Mouse (Mus musculus) myocyte (in vitro differentiated cells): ENCODE results near the gene Cdk1.

ENCODE experiments used
- E2F4 ChIP-seq: IDR thresholded peaks from one replicate; pipeline ENCODE4 v1.6.1; 2011; ENCODE audit warnings: mild to moderate bottlenecking, control low read depth, moderate library complexity; ENCODE audit not compliant: insufficient read depth
- MAX ChIP-seq: IDR thresholded peaks from one replicate; pipeline ENCODE4 v1.6.1; 2011; ENCODE audit warnings: low read depth, mild to moderate bottlenecking, control low read depth
- MYOD1 ChIP-seq, 3 experiments: IDR thresholded peaks; one replicate each; pipeline ENCODE4 v1.6.1; 2011; ENCODE audit warnings: control low read depth in 2 of 3, low read depth in 2 of 3, mild to moderate bottlenecking in 2 of 3, moderate library complexity in 1 of 3; ENCODE audit not compliant: insufficient read length in 2 of 3, control insufficient read depth in 1 of 3
- MYOG ChIP-seq, 3 experiments: IDR thresholded peaks; one replicate each; pipeline ENCODE4 v1.6.1; 2011; ENCODE audit warnings: control low read depth in 2 of 3, low read depth in 2 of 3, mild to moderate bottlenecking in 2 of 3; ENCODE audit not compliant: insufficient read length in 2 of 3, control insufficient read depth in 1 of 3, insufficient read depth in 1 of 3
- POLR2A ChIP-seq: IDR thresholded peaks from one replicate; pipeline ENCODE4 v1.6.1; 2011; ENCODE audit warnings: low read depth, mild to moderate bottlenecking, control low read depth, moderate library complexity; ENCODE audit not compliant: insufficient read length
- POLR2AphosphoS2 ChIP-seq: IDR thresholded peaks from one replicate; pipeline ENCODE4 v1.6.1; 2011; ENCODE audit warnings: low read depth, control low read depth; ENCODE audit not compliant: insufficient read length
- SRF ChIP-seq: IDR thresholded peaks from one replicate; pipeline ENCODE4 v1.6.1; 2011; ENCODE audit warnings: low read depth; ENCODE audit not compliant: control insufficient read depth, insufficient read length
- TCF12 ChIP-seq: IDR thresholded peaks from one replicate; pipeline ENCODE4 v1.6.1; 2011; ENCODE audit warnings: mild to moderate bottlenecking, control low read depth; ENCODE audit not compliant: poor library complexity, insufficient read depth, severe bottlenecking
- TCF3 ChIP-seq: IDR thresholded peaks from one replicate; pipeline ENCODE4 v1.6.1; 2011; ENCODE audit warnings: low read depth, control low read depth; ENCODE audit not compliant: insufficient read length
- USF1 ChIP-seq: IDR thresholded peaks from one replicate; pipeline ENCODE4 v1.6.1; 2011; ENCODE audit warnings: low read depth, mild to moderate bottlenecking, control low read depth, moderate library complexity

GRCm38 (mm10) chr10:69299985-69300384 lies 52.8 kb downstream of the Cdk1 start:
- TF ChIP-seq POLR2A (no peak), POLR2AphosphoS2 (no peak), E2F4 (no peak), MAX (no peak), USF1 (no peak), SRF (no peak), TCF12 (no peak), MYOG (IDR thresholded peaks at IDR 0.05; ENCODE audit: control insufficient read depth in 1 of 3, insufficient read depth in 1 of 3, insufficient read length in 2 of 3, low read depth in 2 of 3) (no peak), TCF3 (no peak), MYOD1 (IDR thresholded peaks at IDR 0.05; ENCODE audit: control insufficient read depth in 1 of 3, insufficient read length in 2 of 3, low read depth in 2 of 3) (no peak)
